Comparison of ENCODE assay signal across 7 mouse cellular contexts in the genomic region with DNA sequence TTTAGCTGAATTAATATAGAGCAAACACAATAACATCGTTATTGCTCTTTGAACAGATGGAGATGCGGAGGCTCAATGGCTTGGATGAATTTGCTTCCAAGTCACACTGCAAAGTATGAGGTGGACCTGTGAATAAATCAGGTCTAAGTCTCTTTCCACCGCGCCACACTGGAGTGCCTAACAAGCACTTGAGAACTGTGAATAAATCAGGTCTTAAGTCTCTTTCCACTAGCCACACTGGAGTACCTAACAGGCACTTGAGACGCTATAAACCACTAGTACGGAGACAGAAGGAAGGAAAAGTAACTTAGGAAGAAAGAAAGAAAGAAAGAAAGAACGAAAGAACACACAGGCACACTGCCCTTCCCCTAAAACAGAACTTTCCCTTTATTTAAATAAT. TPM values are rescaled to one million over a fixed set of nuclear protein-coding genes. Genes with fewer than 3 reads are reported as not detected.
A peak's percentile ranks its signal among the peaks of the same experiment; 100 is the strongest.
DNase-seq lines count a peak whose midpoint lies in the region; ATAC-seq and TF ChIP-seq lines count a peak whose summit lies in the region.

No protein-coding gene starts in this region.

- no peaks in the 10 kb centered on the region for H3K9me3 ChIP-seq in ES-E14 (ENCODE audit: control insufficient read depth, insufficient read depth, low read depth, low read length)
- H3K9me3 ChIP-seq in forebrain, postnatal 0 days (ENCODE audit: low read length), result no peaks in the 10 kb centered on the region
- no peaks in the 10 kb centered on the region for H3K9me3 ChIP-seq in lung, embryonic 14.5 days (ENCODE audit: low read depth, low read length)

- H3ac ChIP-seq in C2C12 (ENCODE audit: control insufficient read depth, insufficient read length, low read depth), result peak overlapping the region; percentile 49

- peaks cover 55% of the 10 kb centered on the region for H3K79me3 ChIP-seq in C2C12 (ENCODE audit: low read depth)

- WGBS in forebrain, postnatal 0 days, result 6% methylated on average over 7 of the region's 7 CpGs
- WGBS in lung, embryonic 14.5 days, result 18% methylated on average over 7 of the region's 7 CpGs

- no peaks in the 10 kb centered on the region for H3K27me3 ChIP-seq in C2C12 (ENCODE audit: control insufficient read depth, insufficient read depth, insufficient read length)
- H3K27me3 ChIP-seq in forebrain, postnatal 0 days (ENCODE audit: insufficient read depth, low read length), result no peaks in the 10 kb centered on the region
- no peaks in the 10 kb centered on the region for H3K27me3 ChIP-seq in lung, embryonic 14.5 days (ENCODE audit: insufficient read depth, low read length)

- DNase-seq in ES-E14 (ENCODE audit: low read depth, low spot score), result no peak
- peak; percentile 4 for DNase-seq in forebrain, postnatal 0 days
- DNase-seq in lung, embryonic 14.5 days, result peak; percentile 50
- DNase-seq in ovary, postnatal 14 days (ENCODE audit: low spot score), result no peak
- no peak for DNase-seq in frontal cortex, postnatal 14 days (ENCODE audit: low spot score in 2 of 2)
- no peak for DNase-seq in right cerebral cortex, postnatal 4 days

- ATAC-seq in forebrain, postnatal 0 days, result no peak
- ATAC-seq in lung, embryonic 14.5 days (ENCODE audit: insufficient read depth), result no peak

- H3K27ac ChIP-seq in ES-E14 (ENCODE audit: insufficient read depth, low read depth, low read length, poor library complexity, severe bottlenecking), result no peak overlapping the region
- H3K27ac ChIP-seq in forebrain, postnatal 0 days (ENCODE audit: low read depth, low read length), result no peak overlapping the region
- peak overlapping the region; percentile 88; the same call in 1 of the 2 replicates for H3K27ac ChIP-seq in lung, embryonic 14.5 days (ENCODE audit: low read depth)

- H3K4me2 ChIP-seq in forebrain, postnatal 0 days (ENCODE audit: low read depth), result peak overlapping the region; percentile 60
- H3K4me2 ChIP-seq in lung, embryonic 14.5 days, result peak overlapping the region; percentile 72

- in situ Hi-C loops in ES-E14 (cut with MboI; ENCODE audit: low sequenced_read_pairs in 2 of 2, unreplicated experiment in 2 of 2), result no loop called here

- H3K4me3 ChIP-seq in C2C12 (ENCODE audit: insufficient read depth, poor library complexity, severe bottlenecking), result peak overlapping the region; percentile 98
- H3K4me3 ChIP-seq in ES-E14 (ENCODE audit: insufficient read depth in 1 of 2, low read depth in 1 of 2, low read length in 2 of 2, poor library complexity in 1 of 2, severe bottlenecking in 1 of 2), result peak overlapping the region; percentile 96 to 98; a peak in 3 of 4 replicates
- peak overlapping the region; percentile 99 for H3K4me3 ChIP-seq in forebrain, postnatal 0 days (ENCODE audit: low read depth, low read length)
- peak overlapping the region; percentile 96 for H3K4me3 ChIP-seq in lung, embryonic 14.5 days (ENCODE audit: low read depth, low read length)

- H3K9ac ChIP-seq in ES-E14 (ENCODE audit: insufficient read depth, low read depth, low read length, poor library complexity, severe bottlenecking), result no peak overlapping the region
- peak overlapping the region; percentile 97 for H3K9ac ChIP-seq in forebrain, postnatal 0 days
- peak overlapping the region; percentile 79 for H3K9ac ChIP-seq in lung, embryonic 14.5 days

- H3K79me2 ChIP-seq in C2C12 (ENCODE audit: control insufficient read depth, insufficient read depth), result peaks cover 62% of the 10 kb centered on the region

- no peaks in the 10 kb centered on the region for H3K4me1 ChIP-seq in ES-E14 (ENCODE audit: control insufficient read depth in 2 of 2, insufficient read depth in 2 of 2, low read length in 2 of 2, poor library complexity in 1 of 2)
- peaks cover 13% of the 10 kb centered on the region for H3K4me1 ChIP-seq in forebrain, postnatal 0 days (ENCODE audit: insufficient read depth)
- 0 out of 2 replicates have a peak, but pooled peaks cover 3% of the 10 kb centered on the region for H3K4me1 ChIP-seq in lung, embryonic 14.5 days (ENCODE audit: insufficient read depth)

- peaks cover 4% of the 10 kb centered on the region for H3K36me3 ChIP-seq in C2C12 (ENCODE audit: control insufficient read depth, insufficient read depth)
- no peaks in the 10 kb centered on the region for H3K36me3 ChIP-seq in ES-E14 (ENCODE audit: control insufficient read depth, insufficient read depth, low read length, poor library complexity, severe bottlenecking)
- no peaks in the 10 kb centered on the region for H3K36me3 ChIP-seq in forebrain, postnatal 0 days (ENCODE audit: insufficient read depth)
- H3K36me3 ChIP-seq in lung, embryonic 14.5 days (ENCODE audit: insufficient read depth), result no peaks in the 10 kb centered on the region

- TF ChIP-seq CTCF in C2C12 (IDR thresholded peaks at IDR 0.05; ENCODE audit: control insufficient read depth, insufficient read depth, insufficient read length), result no peak
- TF ChIP-seq CTCF in forebrain, postnatal 0 days (IDR thresholded peaks at IDR 0.05; ENCODE audit: low read depth), result no peak
- TF ChIP-seq CTCF in lung, embryonic 14.5 days (IDR thresholded peaks at IDR 0.05; ENCODE audit: low read depth), result no peak

TF ChIP-seq in C2C12, 6 proteins besides CTCF, POLR2A, EP300 and RAD21:
- TF ChIP-seq MAX (IDR thresholded peaks at IDR 0.05) (no peak), FOSL1 (IDR thresholded peaks at IDR 0.05; ENCODE audit: insufficient read depth, low read length, poor library complexity, severe bottlenecking) (no peak), MYOD1 (IDR thresholded peaks at IDR 0.05; ENCODE audit: control insufficient read depth, insufficient read length, low read depth) (no peak), MYOG (IDR thresholded peaks at IDR 0.05; ENCODE audit: control insufficient read depth, extremely low read depth, insufficient read length) (no peak), USF1 (IDR thresholded peaks at IDR 0.05; ENCODE audit: low read depth) (no peak), CEBPB (IDR thresholded peaks at IDR 0.05; ENCODE audit: low read depth) (no peak)
TF ChIP-seq in C2C12: peak in this region for 0.

TF ChIP-seq in ES-E14, 5 proteins besides CTCF, POLR2A, EP300 and RAD21:
- no peak for TF ChIP-seq MAFK (IDR thresholded peaks at IDR 0.05; ENCODE audit: insufficient read depth, low read depth, low read length)
- TF ChIP-seq ZC3H11A (IDR thresholded peaks at IDR 0.05; ENCODE audit: borderline replicate concordance, low read depth, low read length), result no peak
- TF ChIP-seq ZNF384 (IDR thresholded peaks at IDR 0.05; ENCODE audit: low read depth, low read length), result no peak
- no peak for TF ChIP-seq HCFC1 (IDR thresholded peaks at IDR 0.05; ENCODE audit: borderline replicate concordance, insufficient read depth, low read length)

RNA-seq across cellular contexts. Expression of gene Usp15, which starts 1.3 kb away (rescaled TPM):
- 20.1 TPM for polyA plus RNA-seq in C2C12 (2012; fragmentation: generic; extraction: Trizol)
- total RNA-seq in ES-E14 (2012; rRNA removed), result 90.8 and 97.6 TPM in 2 replicates
- total RNA-seq in forebrain, postnatal 0 days (2014; rRNA removed), result 71.8 and 72.8 TPM in 2 replicates
- polyA plus RNA-seq in forebrain, postnatal 0 days (2015; fragmentation: Nextera tagmentation; extraction: Ambion mirVana), result 48.9 and 54.1 TPM in 2 replicates
- polyA plus RNA-seq in lung, embryonic 14.5 days (2014; fragmentation: Nextera tagmentation; extraction: Ambion mirVana), result 81.1 and 97.4 TPM in 2 replicates

Comparison
In these comparisons a context has a peak if more than half of its experiments do, and no peak if none do; other contexts are left out.
1. DNase-seq: peak in forebrain, postnatal 0 days (single experiment) and lung, embryonic 14.5 days (single experiment); none in ES-E14 (single experiment), ovary, postnatal 14 days (single experiment), frontal cortex, postnatal 14 days (0 of 2) and right cerebral cortex, postnatal 4 days (single experiment).
2. Peak in every context shown above with its lines, with median percentiles within 50 percentile points of each other: H3K4me3 ChIP-seq.